Mouse (Mus musculus) splenic B cell, adult 2 months (primary cell): Measurements from ENCODE around the gene Ntrk1.
A peak's percentile ranks its signal among the peaks of the same experiment; 100 is the strongest.

Experiments
- DNase-seq: peaks from one replicate; pipeline ENCODE4 v3.0.0-alpha.2; 2011; ENCODE audit warnings: low read depth, low spot score
- H3K27me3 ChIP-seq: 2 replicates; pipeline ENCODE4 v1.6.1; 2012; ENCODE audit warnings: mild to moderate bottlenecking, low read length, moderate library complexity, mixed read lengths; ENCODE audit not compliant: control insufficient read depth, poor library complexity, insufficient read depth, severe bottlenecking
- H3K36me3 ChIP-seq: 2 replicates; pipeline ENCODE4 v1.6.1; 2012; ENCODE audit warnings: mild to moderate bottlenecking, low read length, moderate library complexity, mixed read lengths; ENCODE audit not compliant: control insufficient read depth, poor library complexity, insufficient read depth, severe bottlenecking

The Ntrk1 gene

GRCm38 (mm10) chr3:87749977-87750376 is 45.0 kb downstream of the Ntrk1 start:
- H3K27me3 ChIP-seq, result no peaks in the 10 kb centered on the region
- no peak for DNase-seq
- peaks cover 2% of the 10 kb centered on the region; the same call in 1 of the 2 replicates for H3K36me3 ChIP-seq

GRCm38 (mm10) chr3:87749036-87749435 is 45.9 kb downstream of the Ntrk1 start:
- no peaks in the 10 kb centered on the region for H3K27me3 ChIP-seq
- peaks cover 2% of the 10 kb centered on the region; the same call in 1 of the 2 replicates for H3K36me3 ChIP-seq
- peak; percentile 73 for DNase-seq

DNA sequence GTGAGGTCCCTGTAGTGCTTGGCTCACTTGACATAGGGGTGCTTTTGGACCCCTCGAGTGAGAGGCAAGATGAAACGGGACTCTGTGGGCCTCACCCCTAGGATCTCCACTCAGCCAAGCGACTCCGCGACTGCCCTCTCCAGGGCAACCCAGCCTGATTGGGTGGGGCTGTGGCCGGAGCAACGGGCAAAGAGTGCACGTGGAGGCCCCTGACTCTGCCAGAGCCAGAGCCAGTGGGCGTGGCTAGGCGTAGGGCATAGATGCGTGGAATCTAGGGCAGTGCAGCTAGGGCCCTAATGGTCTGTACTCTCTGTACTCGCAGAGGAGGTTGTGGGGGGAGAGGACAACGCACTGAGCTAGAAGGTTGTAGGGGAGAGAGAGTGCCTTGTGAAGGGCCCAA is 46.5 kb downstream of the Ntrk1 start, which contains the start of gene Lrrc71:
Lrrc71 (minus strand) TSS at position 195 of the 400 bp plus-strand sequence.
- DNase-seq, result no peak
- H3K36me3 ChIP-seq, result peaks cover 2% of the 10 kb centered on the region; the same call in 1 of the 2 replicates
- H3K27me3 ChIP-seq, result no peaks in the 10 kb centered on the region

GRCm38 (mm10) chr3:87745036-87745659 is 49.8 kb downstream of the Ntrk1 start:
- no peak for DNase-seq
- no peaks in the 10 kb centered on the region for H3K36me3 ChIP-seq
- no peaks in the 10 kb centered on the region for H3K27me3 ChIP-seq

- no peaks in the 10 kb centered on the region for H3K36me3 ChIP-seq
- DNase-seq, result peak; percentile 65
- H3K27me3 ChIP-seq, result no peaks in the 10 kb centered on the region
Measured at GRCm38 (mm10) chr3:87743927-87744326, 51.0 kb downstream of the Ntrk1 start.

DNA sequence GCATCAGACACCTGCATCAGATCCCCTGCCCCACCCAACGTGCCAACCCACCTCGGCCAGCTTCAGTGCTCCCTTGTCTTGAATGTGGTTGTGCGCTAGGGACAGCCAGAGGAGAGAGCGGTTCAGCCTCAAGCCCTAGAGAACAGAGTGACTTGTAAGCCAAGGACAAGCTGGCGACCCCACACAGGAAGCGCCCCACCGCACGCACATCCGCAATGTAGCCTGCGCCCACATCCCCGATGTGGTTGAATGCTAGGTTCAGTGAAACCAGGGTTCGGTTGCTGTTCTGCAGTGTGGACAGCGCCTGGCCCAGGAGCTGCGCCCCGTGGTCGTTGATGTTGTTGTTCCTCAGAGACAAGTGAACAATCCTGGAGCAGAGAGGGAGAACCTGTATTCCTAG is 52.2 kb downstream of the Ntrk1 start:
- no peaks in the 10 kb centered on the region; the same call in 1 of the 2 replicates for H3K36me3 ChIP-seq
- peak; percentile 59 for DNase-seq
- no peaks in the 10 kb centered on the region for H3K27me3 ChIP-seq

DNA sequence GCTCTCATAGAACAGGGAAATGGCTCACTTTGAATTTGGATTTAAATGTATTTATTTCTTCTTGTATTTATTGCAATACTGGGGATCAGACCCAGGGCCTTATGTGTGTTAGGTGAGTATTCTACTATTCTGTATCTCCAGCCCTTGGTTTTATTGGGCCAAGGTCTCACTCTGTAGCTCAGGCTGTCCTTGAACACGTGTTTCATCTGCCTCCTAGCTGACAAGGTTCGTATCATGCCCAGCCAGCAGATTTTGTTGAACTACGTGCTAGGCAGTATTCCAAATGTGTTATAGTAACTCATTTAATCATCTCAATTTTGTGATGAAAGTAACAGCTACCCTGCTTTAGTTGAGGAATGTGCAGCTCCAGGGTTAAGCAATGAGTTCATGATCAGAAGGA is 52.9 kb downstream of the Ntrk1 start:
- H3K36me3 ChIP-seq, result no peaks in the 10 kb centered on the region; the same call in 1 of the 2 replicates
- DNase-seq, result no peak
- no peaks in the 10 kb centered on the region for H3K27me3 ChIP-seq

GRCm38 (mm10) chr3:87738906-87739305 is 56.1 kb downstream of the Ntrk1 start:
- Histone ChIP-seq H3K36me3 (no peaks in the 10 kb centered on the region; the same call in 1 of the 2 replicates), H3K27me3 (no peaks in the 10 kb centered on the region)
- DNase-seq, result no peak

- Histone ChIP-seq H3K36me3 (no peaks in the 10 kb centered on the region; the same call in 1 of the 2 replicates), H3K27me3 (no peaks in the 10 kb centered on the region)
- no peak for DNase-seq
Measured at GRCm38 (mm10) chr3:87735335-87735734, 59.6 kb downstream of the Ntrk1 start.

DNA sequence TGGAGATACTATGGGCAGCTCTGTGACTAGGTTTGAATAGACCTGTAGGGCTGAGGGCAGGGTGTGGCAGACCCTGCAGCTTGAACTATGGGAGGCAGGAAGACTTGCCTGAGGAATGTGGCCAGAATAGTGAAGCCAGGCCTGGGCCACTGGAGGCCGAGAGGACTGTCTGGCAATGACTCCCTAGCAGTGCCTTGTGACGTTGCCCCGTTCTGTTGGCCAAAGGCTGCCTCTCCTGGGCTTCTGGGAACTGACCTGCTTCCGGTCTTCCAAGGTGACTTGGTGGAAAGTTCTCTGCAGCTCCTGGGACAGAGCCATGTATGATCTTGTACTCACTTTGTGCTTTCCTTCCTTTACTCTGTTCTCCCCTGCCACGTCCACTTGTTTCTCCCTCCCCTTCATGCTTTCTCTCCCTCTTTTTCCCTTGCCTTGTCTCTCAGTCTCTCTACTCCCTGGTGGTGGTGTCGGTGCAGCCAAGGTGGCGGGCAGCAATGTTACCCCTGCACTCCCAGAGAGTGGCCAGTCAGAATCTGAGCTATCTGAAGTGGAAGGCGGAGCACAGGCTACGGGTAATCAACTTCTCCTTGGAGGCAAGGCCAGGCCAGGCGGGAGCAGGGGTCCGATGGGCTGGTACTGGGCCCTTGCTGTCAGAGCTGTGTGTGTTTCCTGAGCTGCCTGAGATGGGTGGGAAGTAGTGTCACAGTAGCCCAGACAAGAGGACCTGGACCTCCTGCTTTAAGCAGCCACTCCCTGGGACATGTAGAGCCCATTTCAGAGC is 60.8 kb downstream of the Ntrk1 start:
- Histone ChIP-seq H3K27me3 (no peaks in the 10 kb centered on the region), H3K36me3 (no peaks in the 10 kb centered on the region; the same call in 1 of the 2 replicates)
- no peak for DNase-seq

DNA sequence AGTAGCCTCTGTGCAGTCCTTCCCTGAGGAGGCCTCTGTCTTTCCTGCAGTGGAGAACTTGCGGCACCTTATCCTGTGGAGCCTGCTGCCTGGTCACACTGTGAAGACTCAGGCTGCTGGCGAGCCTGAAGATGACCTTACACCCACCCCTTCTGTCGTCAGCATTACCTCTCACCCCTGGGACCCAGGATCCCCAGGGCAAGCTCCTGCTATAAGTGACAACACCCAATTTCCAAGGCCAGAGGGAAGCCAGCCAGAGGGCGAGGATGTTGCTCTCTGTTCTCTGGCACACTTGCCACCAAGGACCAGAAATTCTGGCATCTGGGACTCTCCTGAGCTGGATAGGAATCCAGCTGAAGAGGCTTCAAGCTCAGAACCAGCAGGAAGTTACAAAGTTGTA is 61.9 kb downstream of the Ntrk1 start:
- no peaks in the 10 kb centered on the region for H3K27me3 ChIP-seq
- no peaks in the 10 kb centered on the region for H3K36me3 ChIP-seq
- no peak for DNase-seq

DNA sequence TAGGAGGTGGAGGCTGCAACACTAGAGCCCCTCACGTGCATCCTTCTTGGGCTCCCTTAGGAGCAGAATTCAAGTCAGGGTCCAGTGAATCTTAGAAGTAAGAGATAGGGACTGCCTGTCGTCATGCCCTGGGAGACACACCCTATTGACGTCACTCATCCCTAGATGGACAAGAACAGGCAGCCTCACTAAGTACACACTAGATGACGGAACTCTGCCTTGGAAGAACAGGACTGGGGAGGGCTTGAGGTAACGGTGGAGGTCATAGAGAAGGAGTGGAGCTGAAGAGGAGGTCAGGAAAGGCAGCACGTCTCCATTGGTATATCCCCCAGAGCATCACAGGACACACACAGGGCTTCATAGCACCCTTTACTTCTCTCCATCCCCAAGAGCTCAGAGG is 66.3 kb downstream of the Ntrk1 start:
- DNase-seq, result no peak
- peaks cover 3% of the 10 kb centered on the region for H3K36me3 ChIP-seq
- H3K27me3 ChIP-seq, result no peaks in the 10 kb centered on the region
